Mouse (Mus musculus) embryonic fibroblast, embryonic 13.5 days (primary cell): ENCODE measurements around the gene Il9r.

Source experiments
- CTCF ChIP-seq: IDR thresholded peaks from 2 replicates; pipeline ENCODE4 v1.5.1; 2011; ENCODE audit warnings: mild to moderate bottlenecking, control low read depth, low read length, moderate library complexity, borderline replicate concordance; ENCODE audit not compliant: insufficient read depth
- POLR2A ChIP-seq: IDR thresholded peaks from 2 replicates; pipeline ENCODE4 v1.6.1; 2011; ENCODE audit warnings: low read depth, mild to moderate bottlenecking, control low read depth, low read length, moderate library complexity

GRCm38 (mm10) chr11:32222570-32223194, 22.6 kb upstream of the Il9r start:
- TF ChIP-seq CTCF (no peak), POLR2A (no peak)
